Mouse (Mus musculus) embryonic fibroblast, embryonic 13.5 days (primary cell): ENCODE measurements at regions not wholly inside any gene's neighbourhood (a gene's known extent, or its start where the extent isn't known, plus 50 kb on each side); places are given as distances from the start of the nearest gene placed in this dataset.

Experiments
- H3K27ac ChIP-seq: 2 replicates; pipeline ENCODE4 v1.5.1; 2012; ENCODE audit warnings: low read length, control low read depth, inconsistent platforms; ENCODE audit not compliant: insufficient read depth
- H3K4me1 ChIP-seq: 2 replicates; pipeline ENCODE4 v1.6.1; 2011; ENCODE audit warnings: low read length; ENCODE audit not compliant: control insufficient read depth, insufficient read depth
- H3K4me3 ChIP-seq: 2 replicates; pipeline ENCODE4 v1.5.1; 2011; ENCODE audit warnings: mild to moderate bottlenecking, control low read depth, low read length; ENCODE audit not compliant: insufficient read depth
- CTCF ChIP-seq: IDR thresholded peaks from 2 replicates; pipeline ENCODE4 v1.5.1; 2011; ENCODE audit warnings: mild to moderate bottlenecking, control low read depth, low read length, moderate library complexity, borderline replicate concordance; ENCODE audit not compliant: insufficient read depth
- POLR2A ChIP-seq: IDR thresholded peaks from 2 replicates; pipeline ENCODE4 v1.6.1; 2011; ENCODE audit warnings: low read depth, mild to moderate bottlenecking, control low read depth, low read length, moderate library complexity

DNA sequence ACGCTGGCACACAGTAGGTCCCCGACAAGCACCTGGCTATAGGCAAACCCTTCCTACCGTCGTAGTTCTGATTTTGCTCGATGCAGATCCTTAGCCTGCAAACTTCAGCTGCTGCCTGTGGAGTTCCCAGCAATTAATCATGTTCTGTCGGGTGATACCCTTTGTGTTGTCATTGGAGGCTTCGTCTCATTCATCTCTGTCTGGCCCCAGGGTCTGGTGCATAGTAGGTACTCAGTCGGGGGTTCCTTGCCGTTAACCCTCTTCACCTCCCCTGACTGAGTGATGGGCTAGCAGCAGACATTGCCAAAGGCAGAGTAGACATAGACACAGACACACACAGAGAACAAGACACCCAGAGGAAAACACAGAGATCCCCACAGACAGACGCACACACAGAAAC lies 93.6 kb upstream of the Csf3r start:
- TF ChIP-seq POLR2A (no peak), CTCF (no peak)
- H3K4me1 ChIP-seq = no peaks in the 10 kb centered on the region
- H3K4me3 ChIP-seq = no peak overlapping the region
- no peak overlapping the region for H3K27ac ChIP-seq

DNA sequence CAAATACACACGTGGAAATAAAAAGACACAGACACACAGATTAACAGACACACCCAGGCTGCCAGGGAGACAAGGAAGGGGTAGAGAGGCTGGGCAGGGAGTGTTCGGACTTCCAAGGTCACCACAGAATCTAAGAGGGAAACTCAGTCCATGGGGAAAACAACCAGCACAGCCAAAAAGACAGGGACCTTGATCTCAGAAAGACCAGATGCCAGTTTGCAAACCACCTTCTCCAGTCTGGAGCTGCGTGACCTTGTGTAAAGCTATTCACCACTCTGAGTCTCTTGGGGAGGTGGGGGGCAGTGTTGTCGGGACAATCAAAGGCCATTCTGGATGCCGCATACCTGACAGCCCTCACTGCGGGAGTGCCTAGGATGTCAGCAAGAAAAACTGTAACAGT lies 93.0 kb upstream of the Csf3r start:
- no peak overlapping the region for H3K4me3 ChIP-seq
- no peaks in the 10 kb centered on the region for H3K4me1 ChIP-seq
- no peak for TF ChIP-seq CTCF
- no peak for TF ChIP-seq POLR2A
- H3K27ac ChIP-seq = no peak overlapping the region

DNA sequence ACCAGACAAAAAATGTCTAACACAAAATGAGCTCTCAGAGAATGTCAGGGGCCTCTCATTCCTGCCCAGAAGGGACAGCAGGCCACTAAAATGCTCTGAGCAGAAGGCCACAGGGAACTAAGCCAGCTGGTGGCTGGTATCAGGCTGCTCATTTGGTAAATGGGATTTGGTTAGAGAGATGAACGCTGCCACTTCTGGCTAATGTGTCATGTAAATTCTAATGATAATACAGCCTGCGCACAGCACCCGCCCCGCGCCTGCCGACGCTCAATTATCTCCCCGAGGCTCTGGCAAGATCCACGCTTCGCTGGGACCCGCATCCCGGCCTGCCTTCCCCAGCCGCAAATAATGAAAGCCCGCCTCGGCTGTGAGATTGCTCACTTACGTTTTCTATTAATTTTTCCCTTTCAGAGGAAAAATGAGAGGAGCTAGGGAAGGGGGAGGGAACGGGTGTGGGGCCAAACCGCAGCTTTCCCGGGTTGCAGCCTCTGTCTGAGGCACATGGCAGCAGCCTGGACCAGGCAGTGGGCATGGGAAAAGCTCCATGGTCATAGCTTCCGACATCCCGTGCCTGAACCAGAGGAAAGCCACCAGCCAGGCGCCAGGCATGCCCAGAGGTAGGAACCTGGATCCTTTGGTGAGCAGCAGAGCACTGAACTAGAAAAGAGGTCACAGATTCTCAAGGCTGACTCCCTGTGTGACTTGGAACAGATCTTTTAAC lies 92.2 kb upstream of the Csf3r start:
- Histone ChIP-seq H3K4me1 (no peaks in the 10 kb centered on the region), H3K4me3 (no peak overlapping the region), H3K27ac (no peak overlapping the region)
- TF ChIP-seq POLR2A (no peak), CTCF (no peak)

DNA sequence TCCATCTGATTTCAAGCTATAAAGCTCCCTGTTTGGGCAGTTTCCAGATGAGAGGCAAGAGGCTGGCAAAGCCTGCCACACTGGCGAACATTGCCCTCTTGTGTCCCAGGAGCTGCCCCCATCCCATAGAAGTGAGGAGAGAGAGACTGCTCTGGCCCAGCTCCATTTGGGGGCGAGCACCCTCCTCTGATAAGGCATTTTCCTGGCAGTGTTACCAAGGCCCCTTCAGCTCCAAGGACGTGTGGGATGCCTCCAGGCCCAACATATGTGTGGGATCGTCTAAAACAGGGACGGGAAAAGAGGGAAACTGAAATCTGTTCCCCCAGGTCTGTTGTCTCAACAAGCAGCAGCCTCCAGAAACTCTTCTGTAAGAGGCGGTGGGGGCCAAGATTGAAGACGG lies 88.0 kb upstream of the Csf3r start:
- H3K4me3 ChIP-seq = no peak overlapping the region
- no peak for TF ChIP-seq POLR2A
- TF ChIP-seq CTCF = no peak
- H3K4me1 ChIP-seq = no peaks in the 10 kb centered on the region

DNA sequence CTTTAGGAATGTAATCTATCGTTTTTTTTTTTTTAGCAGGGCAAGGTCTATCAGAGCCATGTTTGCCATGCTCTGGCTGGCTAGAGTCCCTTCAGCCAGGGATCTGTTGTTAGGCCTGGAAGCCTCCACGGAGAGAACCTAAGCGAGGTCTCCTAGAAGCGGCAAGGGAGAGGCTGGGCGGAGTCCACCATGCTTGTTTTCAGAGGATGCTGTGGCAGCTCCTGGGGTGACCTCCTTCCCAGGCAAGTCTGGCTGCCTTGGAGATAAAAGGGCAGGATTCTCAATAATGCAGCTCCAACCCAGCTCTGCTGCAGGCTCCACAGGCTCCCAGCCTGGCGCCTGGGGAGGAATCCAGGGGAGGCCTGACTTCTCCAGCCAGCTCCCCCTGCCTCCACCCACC lies 86.2 kb upstream of the Csf3r start:
- Histone ChIP-seq H3K27ac (no peak overlapping the region), H3K4me3 (no peak overlapping the region), H3K4me1 (no peaks in the 10 kb centered on the region)
- no peak for TF ChIP-seq POLR2A
- no peak for TF ChIP-seq CTCF

More for the DNA sequence above, 88.0 kb upstream of the Csf3r start:
- H3K27ac ChIP-seq = no peak overlapping the region

DNA sequence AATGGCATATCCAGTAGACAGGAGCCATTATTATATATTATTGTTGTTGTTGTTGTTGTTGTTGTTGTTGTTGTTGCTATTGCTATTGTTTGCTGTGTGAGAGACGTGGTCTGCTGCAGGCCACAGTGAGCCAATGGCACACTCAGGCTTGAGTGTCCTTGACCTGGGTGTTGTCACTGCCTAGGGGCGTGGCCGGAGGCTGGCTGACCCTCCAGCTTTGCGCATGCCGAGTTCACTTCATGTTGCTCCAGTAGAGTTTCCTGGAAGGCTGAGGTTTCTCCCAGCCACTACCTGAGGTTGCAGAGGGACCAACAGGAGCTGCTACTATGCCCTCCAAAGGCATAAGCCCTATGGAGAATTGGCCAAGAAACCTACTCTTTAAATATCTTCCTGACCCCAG lies 83.1 kb upstream of the Csf3r start:
- TF ChIP-seq CTCF = no peak
- no peak for TF ChIP-seq POLR2A
- no peak overlapping the region for H3K27ac ChIP-seq
- no peak overlapping the region for H3K4me3 ChIP-seq
- H3K4me1 ChIP-seq = no peaks in the 10 kb centered on the region

DNA sequence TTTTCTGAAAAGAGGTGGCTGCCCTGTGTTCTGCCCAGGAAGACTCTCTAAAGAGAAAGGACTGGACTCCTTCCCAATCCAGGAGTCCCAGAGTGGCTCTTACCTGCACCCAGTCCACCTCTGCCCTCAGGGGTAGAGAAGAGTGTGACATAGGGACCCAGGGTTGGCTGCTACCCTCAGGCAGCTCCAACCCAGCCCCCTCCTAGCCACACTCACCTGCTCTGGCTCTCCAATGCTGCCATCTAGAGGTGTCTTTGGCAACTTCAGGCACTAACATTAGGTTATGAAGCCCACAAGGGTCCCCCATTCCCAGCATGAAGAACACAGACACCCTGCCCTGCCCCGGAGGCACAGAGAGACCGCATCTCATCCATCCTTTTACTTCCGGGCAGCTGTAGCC lies 82.4 kb upstream of the Csf3r start:
- Histone ChIP-seq H3K4me1 (no peaks in the 10 kb centered on the region), H3K27ac (no peak overlapping the region), H3K4me3 (no peak overlapping the region)
- TF ChIP-seq CTCF (0 out of 2 replicates have a peak, but pooled peaks have one; percentile 15), POLR2A (no peak)

DNA sequence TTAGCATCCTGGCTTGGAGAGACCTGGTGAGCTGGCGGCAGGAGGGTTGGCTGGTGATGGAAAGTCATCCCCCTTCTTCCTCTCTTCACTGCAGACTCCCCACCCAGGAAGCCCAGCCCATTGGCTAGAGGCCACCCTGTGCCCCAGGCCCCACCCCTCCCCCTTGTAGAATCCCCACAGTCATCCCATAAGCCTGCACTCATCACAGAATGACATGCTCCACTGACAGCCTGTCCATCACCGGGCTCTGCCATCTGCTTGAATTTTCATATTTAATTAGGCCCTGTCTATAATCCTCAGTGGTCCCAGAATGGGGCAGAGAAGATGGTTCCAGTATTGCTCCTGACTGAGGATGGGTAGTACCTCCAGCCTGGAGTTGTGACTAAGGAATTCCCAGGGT lies 79.3 kb upstream of the Csf3r start:
- H3K4me3 ChIP-seq = no peak overlapping the region
- no peaks in the 10 kb centered on the region for H3K4me1 ChIP-seq
- TF ChIP-seq CTCF (no peak), POLR2A (no peak)
- no peak overlapping the region for H3K27ac ChIP-seq

DNA sequence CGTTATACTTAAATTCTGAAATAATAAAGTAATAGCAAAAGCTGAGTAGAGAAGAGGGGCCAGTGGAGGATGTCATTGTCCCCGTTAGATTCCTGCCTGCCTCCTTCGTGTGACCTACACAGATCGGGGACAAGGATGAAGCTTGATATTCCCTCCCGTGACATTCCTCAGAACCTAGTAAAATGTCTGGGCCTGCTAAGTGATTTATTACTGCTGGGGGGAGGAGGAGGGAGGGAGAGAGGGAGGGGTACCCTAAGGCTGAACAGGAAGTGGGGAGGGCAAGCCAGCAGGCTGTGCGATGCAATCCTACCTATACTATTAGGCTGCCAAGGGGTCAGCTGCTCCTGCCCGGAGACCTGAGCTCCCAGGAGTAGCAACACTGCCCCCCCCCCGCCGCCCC lies 64.9 kb upstream of the Csf3r start:
- Histone ChIP-seq H3K4me3 (no peak overlapping the region), H3K27ac (no peak overlapping the region), H3K4me1 (no peaks in the 10 kb centered on the region)
- no peak for TF ChIP-seq CTCF
- TF ChIP-seq POLR2A = no peak

DNA sequence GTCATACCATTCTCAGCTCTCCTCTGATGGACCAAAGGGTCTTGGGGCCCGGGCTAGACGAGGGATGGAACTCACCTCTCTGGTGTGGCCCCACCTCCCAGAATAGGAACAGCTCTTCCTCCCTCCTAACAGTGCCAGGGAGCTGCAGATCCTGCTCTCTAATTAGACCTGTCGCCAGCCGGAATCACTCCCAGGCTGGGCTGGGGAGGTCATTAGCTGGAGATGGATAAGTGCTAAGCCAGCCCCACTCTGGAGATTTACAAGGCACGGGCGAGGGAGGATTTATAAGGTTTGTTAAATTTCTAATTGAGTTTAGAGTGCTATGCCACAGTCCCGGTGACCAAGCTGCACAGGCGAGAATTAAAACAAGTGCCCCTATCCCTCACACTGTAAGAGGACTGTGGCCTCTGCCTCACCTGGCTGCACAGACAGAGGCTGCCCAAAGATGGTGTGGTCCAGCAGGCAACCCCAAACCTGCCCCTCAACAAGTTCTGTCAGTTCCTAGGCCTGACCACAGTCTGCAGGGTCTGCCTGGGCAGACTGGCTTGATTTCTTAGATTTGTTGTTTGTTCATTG lies 63.6 kb upstream of the Csf3r start:
- no peak for TF ChIP-seq CTCF
- no peak for TF ChIP-seq POLR2A
- Histone ChIP-seq H3K4me3 (no peak overlapping the region), H3K4me1 (no peaks in the 10 kb centered on the region), H3K27ac (no peak overlapping the region)

DNA sequence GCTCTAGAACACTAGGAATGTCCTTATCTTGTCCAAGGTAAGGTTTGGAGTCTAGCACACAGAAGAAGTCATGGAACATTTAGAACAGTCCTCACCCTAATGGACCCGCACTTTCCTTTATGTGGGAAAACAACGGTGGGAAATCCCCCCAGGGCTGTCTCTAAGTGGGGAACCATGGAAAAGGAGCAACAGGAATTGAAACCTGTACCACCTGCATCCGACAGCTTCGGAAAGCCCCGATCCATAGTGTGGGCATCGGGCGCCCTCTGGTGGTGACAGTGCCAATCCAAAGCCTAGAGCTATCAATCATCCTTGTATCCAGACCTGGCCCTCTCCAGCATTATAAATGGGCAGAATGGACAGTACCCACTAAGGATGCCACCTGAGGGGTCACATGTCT lies 61.7 kb upstream of the Csf3r start:
- Histone ChIP-seq H3K4me1 (no peaks in the 10 kb centered on the region), H3K27ac (no peak overlapping the region)

More for the DNA sequence above, 61.7 kb upstream of the Csf3r start:
- no peak overlapping the region for H3K4me3 ChIP-seq
- peak; percentile 93 for TF ChIP-seq CTCF
- no peak for TF ChIP-seq POLR2A
